Mouse (Mus musculus) thymus, adult 2 months (tissue): ENCODE data around the gene Usp34.

Source experiments
- CTCF ChIP-seq: fragments of 200-500 bp; IDR thresholded peaks from 2 replicates; pipeline ENCODE4 v1.5.1; 2012; ENCODE audit warnings: mild to moderate bottlenecking, control low read depth, low read length, moderate library complexity, borderline replicate concordance; ENCODE audit not compliant: control insufficient read depth, poor library complexity, insufficient read depth; ENCODE audit errors: extremely low read depth
- POLR2A ChIP-seq: fragments of 200-500 bp; IDR thresholded peaks from 2 replicates; pipeline ENCODE4 v1.6.1; 2012; ENCODE audit warnings: mild to moderate bottlenecking, low read length, control low read depth, moderate library complexity; ENCODE audit not compliant: control insufficient read depth, poor library complexity, insufficient read depth; ENCODE audit errors: extremely low read depth

DNA sequence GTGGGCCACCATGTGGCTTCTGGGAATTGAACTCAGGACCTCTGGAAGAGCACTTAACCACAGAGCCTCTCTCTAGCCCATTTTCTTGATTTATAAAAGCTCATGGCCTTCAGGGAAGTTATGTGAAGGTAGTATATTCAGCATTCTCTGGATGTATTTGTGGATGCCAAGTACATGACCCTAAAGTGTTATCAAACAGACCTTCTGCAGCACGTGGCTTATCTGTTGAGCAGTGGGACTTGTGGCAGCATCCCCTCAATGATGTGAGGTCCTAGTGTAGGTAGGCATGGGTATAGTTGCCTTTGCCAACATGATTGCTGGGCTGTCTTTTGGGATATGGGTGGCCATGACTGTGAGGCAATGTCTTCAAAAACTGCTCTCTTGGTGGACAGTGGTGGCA lies 6.8 kb downstream of the Usp34 start:
- TF ChIP-seq POLR2A: no peak
- TF ChIP-seq CTCF: no peak
